Mouse (Mus musculus): ENCODE data around the gene Gps2. TPM values are rescaled to one million over a fixed set of nuclear protein-coding genes. Genes with fewer than 3 reads are reported as not detected.
A peak's percentile ranks its signal among the peaks of the same experiment; 100 is the strongest.
"Not testable (repeated sequence)": the region's sequence is repeated elsewhere in the genome, so short reads cannot be mapped to it uniquely, and the experiment has no call there.

Gps2 gene
- polyA plus RNA-seq, 1 experiment from 2014 or later = 89.1 TPM

DNA sequence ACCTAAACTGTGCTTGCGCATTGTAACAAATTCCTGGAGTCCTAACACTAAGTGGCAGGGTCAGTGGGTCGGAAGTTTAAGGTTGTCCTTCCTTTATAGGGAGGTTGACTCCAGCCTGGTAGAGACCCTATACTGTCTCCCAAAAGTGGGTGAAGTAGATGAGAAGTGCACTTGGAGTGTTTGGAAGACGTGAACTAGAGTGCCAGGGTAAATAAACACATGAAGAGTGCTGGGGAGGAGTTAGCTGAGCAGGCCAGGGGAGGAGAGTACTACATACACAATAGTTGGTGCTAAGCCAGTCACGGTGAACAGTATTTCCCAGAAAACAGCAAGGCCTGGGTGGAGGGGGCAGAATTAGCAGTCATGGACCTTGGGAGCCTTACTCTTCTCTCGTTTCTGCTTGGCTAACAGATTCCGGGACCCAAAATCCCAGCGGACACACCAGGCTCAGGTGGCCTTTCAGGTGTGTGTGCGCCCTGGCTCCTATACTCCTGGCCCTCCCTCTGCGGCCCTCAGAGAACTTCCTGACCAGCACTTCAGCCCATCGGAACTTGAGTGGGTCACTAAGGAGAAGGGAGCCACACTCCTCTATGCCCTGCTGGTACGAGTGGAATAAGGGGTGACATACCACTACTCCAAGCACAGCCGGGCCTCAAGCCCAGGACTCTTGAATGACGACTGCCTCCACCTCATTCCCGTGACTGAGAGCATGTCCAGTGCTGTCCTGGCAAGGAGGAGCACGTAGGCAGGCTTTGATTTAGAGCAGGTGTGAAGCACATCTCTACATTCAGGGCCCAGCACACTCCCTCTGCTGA lies 765 bp upstream of the Gps2 start:
- Histone ChIP-seq H3K36me3 (replicated peaks) (peaks cover 91% of the 10 kb centered on the region), H3K4me3 (peak overlapping the region; percentile 73), H3K4me1 (peaks cover 42% of the 10 kb centered on the region), H3K27ac (replicated peaks) (peak overlapping the region; percentile 92), H3K9me3 (no peaks in the 10 kb centered on the region), H3K27me3 (replicated peaks; ENCODE audit: low read depth, poor library complexity, severe bottlenecking) (no peaks in the 10 kb centered on the region)
- no peak for DNase-seq (ENCODE audit: low spot score)
- WGBS = 79% methylated on average over 15 of the region's 15 CpGs

DNA sequence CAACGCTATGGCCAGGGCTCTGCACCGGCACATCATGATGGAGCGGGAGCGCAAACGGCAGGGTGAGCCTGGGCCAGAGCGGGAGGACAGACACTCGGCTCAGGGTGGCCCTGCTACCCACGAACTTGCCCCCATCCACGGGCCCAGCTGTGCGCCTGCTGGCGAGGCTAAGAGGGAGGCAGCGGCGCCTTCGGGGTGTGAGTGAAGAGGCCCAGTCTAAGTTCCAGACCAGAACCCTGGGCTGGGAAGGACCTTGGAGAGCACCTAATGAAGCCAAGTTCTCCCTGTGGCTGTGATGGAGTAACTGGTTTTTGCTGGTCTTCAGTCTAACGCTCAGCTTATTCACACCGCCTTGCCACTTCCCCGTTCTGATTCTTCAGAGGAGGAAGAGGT lies 680 bp downstream of the Gps2 start:
- H3K4me3 ChIP-seq = peak overlapping the region; percentile 73
- H3K9me3 ChIP-seq = no peaks in the 10 kb centered on the region
- DNase-seq (ENCODE audit: low spot score) = no peak
- peaks cover 50% of the 10 kb centered on the region for H3K4me1 ChIP-seq
- H3K27ac ChIP-seq (replicated peaks) = peak overlapping the region; percentile 92
- 2% methylated on average over 17 of the region's 17 CpGs for WGBS
- no peaks in the 10 kb centered on the region for H3K27me3 ChIP-seq (replicated peaks; ENCODE audit: low read depth, poor library complexity, severe bottlenecking)
- H3K36me3 ChIP-seq (replicated peaks) = peaks cover 91% of the 10 kb centered on the region

DNA sequence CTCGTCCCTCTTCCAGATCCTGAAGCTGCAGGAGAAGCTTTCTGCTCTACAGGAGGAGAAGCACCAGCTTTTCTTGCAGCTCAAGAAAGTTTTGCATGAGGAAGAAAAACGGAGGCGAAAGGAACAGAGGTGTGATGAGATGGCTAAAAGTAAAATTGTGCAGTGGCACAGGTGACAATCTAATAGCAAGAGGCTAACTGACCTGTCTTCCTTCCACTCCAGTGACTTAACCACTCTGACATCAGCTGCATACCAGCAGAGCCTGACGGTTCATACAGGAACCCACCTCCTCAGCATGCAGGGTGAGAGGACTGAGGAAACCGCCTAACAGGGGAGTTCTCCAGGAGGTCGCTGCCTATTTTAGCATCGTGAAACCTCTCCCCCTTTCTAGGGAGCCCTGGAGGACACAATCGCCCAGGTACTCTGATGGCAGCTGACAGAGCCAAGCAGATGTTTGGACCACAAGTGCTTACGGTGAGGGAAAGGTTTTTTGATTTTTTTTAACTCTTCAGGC lies 1.3 kb downstream of the Gps2 start:
- Histone ChIP-seq H3K9me3 (no peaks in the 10 kb centered on the region), H3K27ac (replicated peaks) (peak overlapping the region; percentile 92; the same call in 1 of the 2 replicates), H3K4me1 (peaks cover 56% of the 10 kb centered on the region), H3K36me3 (replicated peaks) (peaks cover 88% of the 10 kb centered on the region), H3K27me3 (replicated peaks; ENCODE audit: low read depth, poor library complexity, severe bottlenecking) (no peaks in the 10 kb centered on the region), H3K4me3 (peak overlapping the region; percentile 73)
- 38% methylated on average over 9 of the region's 9 CpGs for WGBS
- no peak for DNase-seq (ENCODE audit: low spot score)

DNA sequence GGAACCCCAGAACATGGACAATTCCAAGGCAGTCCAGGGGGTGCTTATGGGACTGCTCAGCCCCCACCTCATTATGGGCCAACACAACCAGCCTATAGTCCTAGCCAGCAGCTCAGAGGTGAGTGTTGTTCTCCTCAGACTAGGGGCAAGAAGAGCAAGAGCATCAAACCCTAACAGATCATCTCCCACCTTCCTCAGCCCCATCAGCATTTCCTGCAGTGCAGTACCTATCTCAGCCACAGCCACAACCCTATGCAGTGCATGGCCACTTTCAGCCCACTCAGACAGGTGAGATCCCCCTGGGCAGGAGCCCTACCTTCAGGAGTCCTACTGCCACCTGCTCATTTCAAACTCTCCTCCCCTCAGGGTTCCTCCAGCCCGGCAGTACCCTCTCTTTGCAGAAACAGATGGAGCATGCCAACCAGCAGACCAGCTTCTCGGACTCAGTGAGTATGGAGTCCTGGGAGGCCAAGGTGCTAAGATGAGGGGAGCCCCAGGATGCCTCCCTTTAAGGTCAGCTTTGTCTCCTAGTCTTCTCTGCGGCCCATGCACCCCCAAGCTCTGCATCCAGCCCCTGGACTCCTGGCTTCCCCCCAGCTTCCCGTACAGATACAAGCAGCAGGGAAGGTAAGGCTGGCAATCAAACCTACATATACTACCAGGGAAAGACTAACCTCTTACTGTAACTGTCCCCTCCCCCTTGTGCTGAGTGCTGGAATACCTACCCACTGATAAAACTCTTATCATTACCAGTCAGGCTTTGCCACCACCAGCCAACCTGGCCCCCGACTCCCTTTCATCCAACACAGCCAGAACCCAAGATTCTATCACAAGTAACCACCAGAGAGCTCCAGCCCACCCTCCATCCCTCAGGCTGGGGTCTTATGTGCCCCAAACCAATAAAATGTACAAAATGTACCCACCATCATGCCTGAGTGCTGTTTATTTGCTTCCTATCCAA lies 2.3 kb downstream of the Gps2 start:
- 71% methylated on average over 5 of the region's 5 CpGs for WGBS
- peaks cover 62% of the 10 kb centered on the region for H3K4me1 ChIP-seq
- peak overlapping the region; percentile 73 for H3K4me3 ChIP-seq
- H3K27ac ChIP-seq (replicated peaks) = no peak overlapping the region; the same call in 1 of the 2 replicates
- peaks cover 78% of the 10 kb centered on the region for H3K36me3 ChIP-seq (replicated peaks)
- no peaks in the 10 kb centered on the region for H3K27me3 ChIP-seq (replicated peaks; ENCODE audit: low read depth, poor library complexity, severe bottlenecking)
- no peaks in the 10 kb centered on the region for H3K9me3 ChIP-seq
- no peak for DNase-seq (ENCODE audit: low spot score)

DNA sequence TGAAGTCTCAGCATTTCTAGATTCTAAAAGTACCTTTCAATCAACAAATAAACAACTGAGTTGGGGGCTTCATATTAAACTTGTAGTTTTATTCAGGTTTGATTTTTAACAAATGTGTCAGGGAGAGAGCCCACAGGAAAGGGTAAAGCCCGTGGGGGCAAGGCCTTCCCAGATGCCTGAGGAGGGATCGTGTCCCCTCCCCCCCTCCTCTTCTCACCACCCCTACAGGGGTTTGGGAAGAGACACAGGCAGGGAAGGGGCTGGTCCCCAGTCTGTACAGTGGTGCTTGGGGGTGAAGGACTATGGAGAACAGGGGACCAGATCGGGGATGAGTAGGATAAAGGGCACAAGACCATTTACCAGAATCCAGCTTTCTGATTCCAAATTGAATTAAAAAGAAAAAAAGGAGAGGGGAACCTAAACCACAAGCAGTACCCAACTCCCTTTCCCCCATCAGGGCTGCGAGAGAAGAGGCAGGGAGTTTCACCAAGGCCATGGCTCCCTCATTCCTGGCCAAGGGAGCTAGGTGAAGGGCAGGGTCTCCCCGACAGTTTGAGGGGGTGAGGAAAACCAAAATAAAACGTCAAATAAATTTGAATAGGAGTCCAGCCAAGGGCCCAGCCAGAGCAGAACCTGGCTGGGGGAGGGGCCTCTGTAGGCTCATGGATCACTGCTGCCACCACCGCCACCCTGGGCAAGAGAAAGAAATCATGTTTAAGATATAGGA lies 3.1 kb downstream of the Gps2 start:
- Histone ChIP-seq H3K4me3 (peak overlapping the region; percentile 73; the same call in 1 of the 2 replicates), H3K4me1 (peaks cover 64% of the 10 kb centered on the region), H3K36me3 (replicated peaks) (peaks cover 69% of the 10 kb centered on the region)
- 68% methylated on average over 7 of the region's 7 CpGs for WGBS
- not testable (repeated sequence) for H3K9me3 ChIP-seq; H3K27me3 ChIP-seq (replicated peaks; ENCODE audit: low read depth, poor library complexity, severe bottlenecking); DNase-seq (ENCODE audit: low spot score); H3K27ac ChIP-seq (replicated peaks)

DNA sequence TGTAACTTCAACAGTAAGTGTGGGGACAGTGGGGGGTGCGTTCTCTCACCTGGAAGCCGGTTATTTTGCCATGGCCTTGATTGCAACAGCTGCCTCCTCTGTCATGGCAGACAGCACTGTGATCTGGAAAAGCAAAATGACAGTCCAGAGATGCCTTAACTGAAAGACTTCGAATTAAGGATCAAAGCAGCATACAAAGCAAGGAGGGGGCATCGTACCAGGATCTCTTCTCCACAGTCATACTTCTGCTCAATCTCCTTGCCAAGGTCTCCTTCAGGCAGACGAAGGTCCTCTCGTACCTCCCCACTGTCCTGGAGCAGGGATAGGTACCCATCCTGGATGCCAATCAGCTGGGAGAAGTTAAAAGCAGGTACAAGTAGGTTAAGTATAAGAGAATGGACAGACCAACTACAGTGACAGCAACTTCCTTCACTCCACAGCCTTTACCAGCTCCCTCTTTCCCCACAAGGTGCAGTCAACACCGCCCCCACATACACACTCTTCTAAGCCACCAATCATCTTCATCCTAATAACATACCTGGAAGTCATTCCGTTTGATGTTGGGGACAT lies 3.8 kb downstream of the Gps2 start:
- H3K4me1 ChIP-seq = peaks cover 68% of the 10 kb centered on the region
- 83% methylated on average over 8 of the region's 8 CpGs for WGBS
- no peaks in the 10 kb centered on the region for H3K27me3 ChIP-seq (replicated peaks; ENCODE audit: low read depth, poor library complexity, severe bottlenecking)
- no peaks in the 10 kb centered on the region for H3K9me3 ChIP-seq
- DNase-seq (ENCODE audit: low spot score) = no peak
- H3K4me3 ChIP-seq = peak overlapping the region; percentile 26; the same call in 1 of the 2 replicates
- peaks cover 63% of the 10 kb centered on the region for H3K36me3 ChIP-seq (replicated peaks)
- H3K27ac ChIP-seq (replicated peaks) = no peak overlapping the region

DNA sequence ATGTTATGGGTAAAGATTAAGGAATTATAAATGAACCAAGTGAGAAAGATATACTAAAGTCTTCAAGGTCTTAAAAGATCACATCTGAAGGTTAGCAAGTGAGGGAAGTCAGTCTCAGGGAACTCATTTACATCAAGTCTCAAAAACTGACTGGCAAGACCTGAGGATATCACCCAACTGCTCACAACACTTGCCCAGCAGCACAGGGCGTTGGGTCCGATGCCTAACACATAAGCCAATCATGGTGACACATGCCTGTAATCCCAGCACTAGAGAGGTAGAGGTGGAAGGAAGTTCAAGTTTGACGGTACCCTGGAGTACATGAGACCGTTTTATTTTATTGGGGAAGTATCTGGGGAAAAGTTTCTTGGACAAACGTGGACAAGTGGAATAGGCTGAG lies 4.4 kb downstream of the Gps2 start:
- 0 out of 2 replicates have a peak overlapping the region, but pooled peaks have one; percentile 99 for H3K4me3 ChIP-seq

DNA sequence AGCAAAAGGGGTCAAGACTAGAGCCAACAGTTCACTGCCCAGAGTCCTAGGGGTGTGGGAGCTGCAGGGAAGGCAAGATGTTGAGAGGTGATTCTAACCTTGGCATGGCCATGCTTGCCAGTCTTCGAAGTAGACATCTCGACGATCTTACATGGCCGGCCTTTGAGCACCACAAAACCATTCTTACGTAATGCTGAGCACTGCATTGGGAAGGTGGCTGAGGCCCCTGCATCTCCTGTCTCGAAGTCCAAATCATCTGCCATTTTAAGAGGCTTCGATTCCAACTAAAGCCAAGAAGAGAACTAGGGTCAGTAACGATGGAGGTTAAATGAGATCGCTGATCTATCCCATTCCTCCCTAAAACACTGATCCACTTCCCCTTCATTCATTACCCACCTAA lies 5.4 kb downstream of the Gps2 start:
- Histone ChIP-seq H3K27ac (replicated peaks) (no peak overlapping the region), H3K36me3 (replicated peaks) (peaks cover 51% of the 10 kb centered on the region), H3K4me1 (peaks cover 63% of the 10 kb centered on the region)

More for the DNA sequence above, 4.4 kb downstream of the Gps2 start:
- no peak for DNase-seq (ENCODE audit: low spot score)
- Histone ChIP-seq H3K9me3 (no peaks in the 10 kb centered on the region), H3K4me1 (peaks cover 69% of the 10 kb centered on the region), H3K36me3 (replicated peaks) (peaks cover 56% of the 10 kb centered on the region), H3K27ac (replicated peaks) (no peak overlapping the region), H3K27me3 (replicated peaks; ENCODE audit: low read depth, poor library complexity, severe bottlenecking) (no peaks in the 10 kb centered on the region)
- 86% methylated on average over 5 of the region's 5 CpGs for WGBS

DNA sequence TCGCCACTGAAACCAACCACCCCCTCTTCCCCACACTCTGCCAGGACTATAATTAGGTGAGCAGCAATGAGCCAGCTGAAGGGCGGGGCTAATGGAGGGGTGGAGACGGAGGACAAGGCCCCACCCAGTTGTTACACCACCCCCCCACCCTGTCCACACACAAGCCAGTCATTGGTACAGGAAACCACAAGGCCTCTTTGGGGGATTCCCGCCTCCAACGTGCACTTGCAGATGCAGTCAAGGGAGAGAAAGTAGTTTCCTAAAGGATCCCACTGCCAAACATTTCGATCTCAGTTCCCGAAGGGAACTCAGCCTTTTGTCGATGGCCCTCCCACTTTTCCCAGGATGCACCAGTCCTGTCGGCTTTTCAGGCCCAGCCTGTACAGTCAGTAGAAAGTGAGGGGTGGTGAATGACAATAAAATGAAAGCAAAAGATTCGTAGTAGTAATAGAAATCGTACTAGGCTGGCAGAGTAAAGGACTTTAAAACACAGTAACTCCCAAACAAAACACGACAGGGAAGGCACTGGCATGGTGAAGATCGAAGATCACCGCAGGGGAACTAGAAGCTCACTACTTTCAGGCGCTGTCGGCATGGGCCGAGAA lies 6.1 kb downstream of the Gps2 start:
- Histone ChIP-seq H3K27ac (replicated peaks) (peak overlapping the region; percentile 99), H3K4me3 (peak overlapping the region; percentile 99), H3K4me1 (peaks cover 58% of the 10 kb centered on the region), H3K9me3 (no peaks in the 10 kb centered on the region), H3K27me3 (replicated peaks; ENCODE audit: low read depth, poor library complexity, severe bottlenecking) (no peaks in the 10 kb centered on the region), H3K36me3 (replicated peaks) (peaks cover 49% of the 10 kb centered on the region)
- under 1% methylated on average over 17 of the region's 17 CpGs for WGBS
- peak; percentile 76 for DNase-seq (ENCODE audit: low spot score)

More for the DNA sequence above, 5.4 kb downstream of the Gps2 start:
- 84% methylated on average over 9 of the region's 9 CpGs for WGBS
- Histone ChIP-seq H3K27me3 (replicated peaks; ENCODE audit: low read depth, poor library complexity, severe bottlenecking) (no peaks in the 10 kb centered on the region), H3K4me3 (peak overlapping the region; percentile 99), H3K9me3 (no peaks in the 10 kb centered on the region)
- no peak for DNase-seq (ENCODE audit: low spot score)

DNA sequence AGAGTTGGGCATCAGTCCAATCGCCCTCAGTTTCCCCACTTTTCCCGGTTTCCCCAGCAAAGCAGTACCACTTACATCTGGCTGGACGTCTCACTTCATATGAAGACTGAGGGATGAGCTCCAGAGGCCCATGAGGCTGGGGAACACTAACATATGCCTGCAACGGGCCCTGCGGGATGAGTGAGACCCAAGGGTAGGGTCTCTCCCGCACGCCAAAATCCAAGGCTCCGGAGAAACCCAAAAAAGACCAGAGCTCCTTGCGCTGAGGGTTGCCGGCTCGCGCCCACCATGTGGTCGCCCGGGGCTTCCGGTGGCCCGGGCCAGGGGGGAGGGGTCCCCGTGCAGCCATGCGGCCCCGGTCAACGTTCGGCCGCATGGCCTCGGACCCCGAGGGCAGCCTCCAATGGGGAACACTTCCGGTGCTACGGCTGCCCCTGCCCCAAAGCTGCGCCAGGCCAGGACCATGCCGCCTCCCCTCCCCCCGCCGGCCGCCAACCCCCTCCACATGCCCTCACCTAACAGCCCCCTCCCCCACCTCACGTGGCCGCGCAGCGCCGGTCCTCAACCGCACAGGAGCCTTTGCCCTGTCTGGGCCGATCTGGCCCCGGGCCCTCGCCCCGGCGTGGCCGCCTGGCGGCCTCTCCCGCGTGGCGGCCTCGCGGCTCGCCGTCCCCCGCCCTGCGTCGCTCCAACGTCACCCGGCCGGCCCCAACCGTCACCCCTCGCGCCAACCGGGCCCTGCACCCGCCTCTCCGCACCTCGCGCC lies 6.8 kb downstream of the Gps2 start:
- Histone ChIP-seq H3K27ac (replicated peaks) (peak overlapping the region; percentile 99), H3K4me3 (peak overlapping the region; percentile 99), H3K27me3 (replicated peaks; ENCODE audit: low read depth, poor library complexity, severe bottlenecking) (no peaks in the 10 kb centered on the region), H3K36me3 (replicated peaks) (peaks cover 42% of the 10 kb centered on the region), H3K9me3 (no peaks in the 10 kb centered on the region), H3K4me1 (peaks cover 51% of the 10 kb centered on the region)
- peak; percentile 80 for DNase-seq (ENCODE audit: low spot score)
- WGBS = under 1% methylated on average over 64 of the region's 65 CpGs
